Mouse (Mus musculus) T-cell, adult 2 months (primary cell): ENCODE results near the gene Olfr161.
"Not testable (repeated sequence)": the region's sequence is repeated elsewhere in the genome, so short reads cannot be mapped to it uniquely, and the experiment has no call there.

Source experiments
- DNase-seq: peaks from one replicate; pipeline ENCODE4 v3.0.0; 2022; ENCODE audit warnings: low spot score

Gene Olfr161

GRCm38 (mm10) chr16:3590691-3591090, at the start of gene Olfr161:
Gene Olfr161, plus strand, starts transcription at chr16:3591042.
- DNase-seq, result no peak

- no peak for DNase-seq
These were observed 27.3 kb upstream of the Olfr161 start for GRCm38 (mm10) chr16:3563553-3563952.

- not testable (repeated sequence) for DNase-seq
These were observed 13.2 kb upstream of the Olfr161 start for GRCm38 (mm10) chr16:3577658-3578057.

GRCm38 (mm10) chr16:3578227-3578848, 12.5 kb upstream of the Olfr161 start:
- DNase-seq, result not testable (repeated sequence)

GRCm38 (mm10) chr16:3631376-3631775, 40.5 kb downstream of the Olfr161 start:
- DNase-seq, result not testable (repeated sequence)

- not testable (repeated sequence) for DNase-seq
These were observed 41.9 kb downstream of the Olfr161 start for GRCm38 (mm10) chr16:3632572-3633361.
